Mouse (Mus musculus): ENCODE data around the gene Gm11116. TPM values are rescaled to one million over a fixed set of nuclear protein-coding genes. Genes with fewer than 3 reads are reported as not detected.
"Not testable (repeated sequence)": the region's sequence is repeated elsewhere in the genome, so short reads cannot be mapped to it uniquely, and the experiment has no call there.

The Gm11116 gene
- polyA plus RNA-seq (2015; fragmentation: Nextera tagmentation; extraction: Ambion mirVana), result not detected in 2 replicates

GRCm38 (mm10) chr5:88111430-88111829 lies at the start of gene Gm11116:
Gene Gm11116 (minus strand): TSS chr5:88111530.
- H3K9me3 ChIP-seq (replicated peaks), result no peaks in the 10 kb centered on the region
- H3K9ac ChIP-seq, result no peak within 1 kb of the TSS
- no peaks in the 10 kb centered on the region for H3K36me3 ChIP-seq (replicated peaks)
- WGBS (ENCODE audit: insufficient replicate concordance), result 38% methylated on average over 1 of the region's 1 CpGs
- no peaks in the 10 kb centered on the region for H3K4me1 ChIP-seq (replicated peaks)
- H3K4me3 ChIP-seq (replicated peaks), result no peak within 1 kb of the TSS
- H3K4me2 ChIP-seq, result no peak within 1 kb of the TSS
- no peak for ATAC-seq (ENCODE audit: insufficient read depth)
- H3K27ac ChIP-seq (replicated peaks), result no peak within 1 kb of the TSS
- no peaks in the 10 kb centered on the region for H3K27me3 ChIP-seq

GRCm38 (mm10) chr5:88153999-88154398 lies 42.7 kb upstream of the Gm11116 start, which contains the start of gene Gm11115:
Gene Gm11115 (minus strand): TSS chr5:88154099.
- H3K27me3 ChIP-seq, result no peaks in the 10 kb centered on the region
- H3K4me1 ChIP-seq (replicated peaks), result no peaks in the 10 kb centered on the region
- no peak within 1 kb of the TSS for H3K9ac ChIP-seq
- H3K9me3 ChIP-seq (replicated peaks), result no peaks in the 10 kb centered on the region
- H3K36me3 ChIP-seq (replicated peaks), result no peaks in the 10 kb centered on the region
- no peak for ATAC-seq (ENCODE audit: insufficient read depth)
- no peak within 1 kb of the TSS for H3K4me3 ChIP-seq (replicated peaks)
- no peak within 1 kb of the TSS for H3K4me2 ChIP-seq
- no peak within 1 kb of the TSS for H3K27ac ChIP-seq (replicated peaks)

GRCm38 (mm10) chr5:88086256-88086655 lies 25.1 kb downstream of the Gm11116 start, which contains the start of gene Smr2:
Gene Smr2 (plus strand): TSS chr5:88086556.
- H3K4me3 ChIP-seq (replicated peaks); H3K36me3 ChIP-seq (replicated peaks); H3K27me3 ChIP-seq; H3K4me1 ChIP-seq (replicated peaks); H3K9ac ChIP-seq; H3K9me3 ChIP-seq (replicated peaks); H3K27ac ChIP-seq (replicated peaks); H3K4me2 ChIP-seq; ATAC-seq (ENCODE audit: insufficient read depth): not testable (repeated sequence)

Other genes with a start within 250 kb of the Gm11116 start
- not detected in 2 replicates for gene Odam, start 226.5 kb downstream of the Gm11116 start, polyA plus RNA-seq (2015; fragmentation: Nextera tagmentation; extraction: Ambion mirVana)
- not detected in 2 replicates for gene Csn3, start 186.0 kb downstream of the Gm11116 start, polyA plus RNA-seq (2015; fragmentation: Nextera tagmentation; extraction: Ambion mirVana)
- not detected in 2 replicates for gene 2310003L06Rik, start 142.1 kb downstream of the Gm11116 start, polyA plus RNA-seq (2015; fragmentation: Nextera tagmentation; extraction: Ambion mirVana)
- not detected in 2 replicates for gene Gm28434, start 142.0 kb downstream of the Gm11116 start, polyA plus RNA-seq (2015; fragmentation: Nextera tagmentation; extraction: Ambion mirVana)
- not detected in 2 replicates for gene Cabs1, start 132.1 kb downstream of the Gm11116 start, polyA plus RNA-seq (2015; fragmentation: Nextera tagmentation; extraction: Ambion mirVana)
- gene Smr3a, start 109.0 kb downstream of the Gm11116 start, polyA plus RNA-seq (2015; fragmentation: Nextera tagmentation; extraction: Ambion mirVana), result not detected in 2 replicates
- gene Smr2, start 25.0 kb downstream of the Gm11116 start, polyA plus RNA-seq (2015; fragmentation: Nextera tagmentation; extraction: Ambion mirVana), result not detected in 2 replicates
- gene Gm11115, start 42.6 kb upstream of the Gm11116 start, polyA plus RNA-seq (2015; fragmentation: Nextera tagmentation; extraction: Ambion mirVana), result not detected in 2 replicates
- gene Gm7714, start 157.4 kb upstream of the Gm11116 start, polyA plus RNA-seq (2015; fragmentation: Nextera tagmentation; extraction: Ambion mirVana), result not detected in 2 replicates
- gene Prol1, start 205.8 kb upstream of the Gm11116 start, polyA plus RNA-seq (2015; fragmentation: Nextera tagmentation; extraction: Ambion mirVana), result not detected in 2 replicates

All from liver, embryonic 15.5 days (tissue).